Mouse (Mus musculus) right cerebral cortex, postnatal 4 days (tissue): ENCODE data around the gene Sez6l2.

Experiments
- DNase-seq: peaks from one replicate; pipeline ENCODE4 v3.0.0-alpha.2; 2022

Gene Sez6l2

GRCm38 (mm10) chr7:127009307-127010085, 59.1 kb downstream of the Sez6l2 start:
- no peak for DNase-seq

GRCm38 (mm10) chr7:127011051-127011450, 60.7 kb downstream of the Sez6l2 start:
- DNase-seq, result no peak

- DNase-seq, result no peak
These were observed 61.4 kb downstream of the Sez6l2 start for GRCm38 (mm10) chr7:127011717-127012116.

GRCm38 (mm10) chr7:127012374-127012773, 62.0 kb downstream of the Sez6l2 start:
- DNase-seq, result no peak

- no peak for DNase-seq
These were observed 62.5 kb downstream of the Sez6l2 start for GRCm38 (mm10) chr7:127012845-127013244.

- DNase-seq, result no peak
These were observed 63.0 kb downstream of the Sez6l2 start for GRCm38 (mm10) chr7:127013385-127013784.

GRCm38 (mm10) chr7:127014320-127014719, 64.0 kb downstream of the Sez6l2 start, which contains the start of gene Mvp:
Gene Mvp, minus strand, starts transcription at chr7:127014621.
- DNase-seq, result no peak

GRCm38 (mm10) chr7:127014993-127015392, 64.6 kb downstream of the Sez6l2 start:
- DNase-seq, result no peak

- no peak for DNase-seq
These were observed 65.7 kb downstream of the Sez6l2 start for GRCm38 (mm10) chr7:127016081-127016480.

GRCm38 (mm10) chr7:127016481-127016485, 65.9 kb downstream of the Sez6l2 start, which contains the start of gene Pagr1b:
Gene Pagr1b, minus strand, starts transcription at chr7:127016484.
- no peak for DNase-seq

- DNase-seq, result peak; percentile 52
These were observed 66.1 kb downstream of the Sez6l2 start for GRCm38 (mm10) chr7:127016486-127016938.

- peak; percentile 97 for DNase-seq
These were observed 66.9 kb downstream of the Sez6l2 start, which contains the start of gene Pagr1a for GRCm38 (mm10) chr7:127016971-127017949. Gene Pagr1a, minus strand, starts transcription at chr7:127017352.

- no peak for DNase-seq
These were observed 67.6 kb downstream of the Sez6l2 start for GRCm38 (mm10) chr7:127017950-127018345.

GRCm38 (mm10) chr7:127018416-127019305, 68.3 kb downstream of the Sez6l2 start:
- DNase-seq, result no peak

- DNase-seq, result no peak
These were observed 69.1 kb downstream of the Sez6l2 start for GRCm38 (mm10) chr7:127019306-127019960.

- DNase-seq, result no peak
These were observed 69.7 kb downstream of the Sez6l2 start for GRCm38 (mm10) chr7:127020031-127020430.
